ENCODE assay signal across 7 mouse cellular contexts in the genomic region with DNA sequence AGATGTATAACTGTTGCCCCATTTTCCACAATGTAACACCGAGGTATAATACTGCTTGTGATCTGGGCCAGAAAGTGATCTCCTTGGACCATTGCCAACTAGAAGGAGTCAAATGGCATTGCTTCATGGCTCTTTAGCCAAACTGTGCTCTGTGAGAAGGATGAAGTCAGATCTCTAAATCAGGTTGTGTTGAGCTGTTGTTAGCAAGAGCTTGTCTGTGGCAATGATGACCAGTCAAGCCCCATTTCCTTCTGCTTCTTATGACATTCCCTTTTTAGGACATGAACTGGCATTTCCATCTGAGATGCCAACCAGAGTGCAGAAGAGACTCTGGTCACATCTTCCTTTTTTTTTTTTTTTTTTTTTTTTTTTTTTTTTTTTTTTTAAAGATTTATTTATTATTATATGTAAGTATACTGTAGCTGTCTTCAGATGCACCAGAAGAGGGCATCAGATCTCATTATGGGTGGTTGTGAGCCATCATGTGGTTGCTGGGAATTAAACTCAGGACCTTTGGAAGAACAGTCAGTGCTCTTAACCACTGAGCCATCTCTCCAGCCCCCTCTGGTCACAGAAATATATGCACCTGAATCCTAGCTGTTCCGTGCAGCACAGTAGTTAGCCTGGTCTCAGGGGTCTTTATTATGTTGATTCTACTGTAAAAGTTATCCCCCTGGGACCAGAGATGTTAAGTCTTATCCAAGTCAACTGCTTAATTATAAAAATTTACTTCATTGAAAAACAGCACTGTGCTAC.
DNase-seq lines count a peak whose midpoint lies in the region; ATAC-seq and TF ChIP-seq lines count a peak whose summit lies in the region.
"Not testable (repeated sequence)": the region's sequence is repeated elsewhere in the genome, so short reads cannot be mapped to it uniquely, and the experiment has no call there.

No protein-coding gene starts in this region.

- H3K36me3 ChIP-seq in ES-E14 (ENCODE audit: control insufficient read depth, insufficient read depth, low read length, poor library complexity, severe bottlenecking); lung, postnatal 0 days (ENCODE audit: insufficient read depth, low read length): not testable (repeated sequence)

- 92% methylated on average over 2 of the region's 2 CpGs for WGBS in lung, postnatal 0 days

- TF ChIP-seq EP300 in lung, postnatal 0 days (IDR thresholded peaks at IDR 0.05) = not testable (repeated sequence)

- not testable (repeated sequence) for H3K9me3 ChIP-seq in ES-E14 (ENCODE audit: control insufficient read depth, insufficient read depth, low read depth, low read length); lung, postnatal 0 days (ENCODE audit: low read length)

- peak; percentile 61 for ATAC-seq in granulocyte monocyte progenitor cell, adult 5-6 weeks (replicated peaks; ENCODE audit: poor library complexity, severe bottlenecking)
- ATAC-seq in lung, postnatal 0 days = not testable (repeated sequence)
- peak; percentile 57 for ATAC-seq in megakaryocyte progenitor cell, adult 5-6 weeks (replicated peaks; ENCODE audit: poor library complexity)

- not testable (repeated sequence) for H3K4me3 ChIP-seq in ES-E14 (ENCODE audit: insufficient read depth in 1 of 2, low read depth in 1 of 2, low read length in 2 of 2, poor library complexity in 1 of 2, severe bottlenecking in 1 of 2); layer of hippocampus, adult 2 months; lung, postnatal 0 days (ENCODE audit: low read depth, low read length)

- not testable (repeated sequence) for H3K27ac ChIP-seq in ES-E14 (ENCODE audit: insufficient read depth, low read depth, low read length, poor library complexity, severe bottlenecking); layer of hippocampus, adult 2 months; lung, postnatal 0 days (ENCODE audit: low read length)

- not testable (repeated sequence) for DNase-seq in ES-E14 (ENCODE audit: low read depth, low spot score); layer of hippocampus, adult 2 months (ENCODE audit: low spot score in 2 of 2)
- DNase-seq in R1 (ENCODE audit: low read depth, low spot score) = peak; percentile 50
- peak; percentile 23 for DNase-seq in brain, adult 2 months (ENCODE audit: low read depth, low spot score)
- DNase-seq in lung, postnatal 0 days (ENCODE audit: low spot score) = peak; percentile 33

- not testable (repeated sequence) for H3K27me3 ChIP-seq in lung, postnatal 0 days (replicated peaks; ENCODE audit: insufficient read depth, low read length)

- not testable (repeated sequence) for H3K9ac ChIP-seq in ES-E14 (ENCODE audit: insufficient read depth, low read depth, low read length, poor library complexity, severe bottlenecking); lung, postnatal 0 days (replicated peaks; ENCODE audit: low read depth)

- H3K4me2 ChIP-seq in lung, postnatal 0 days (replicated peaks; ENCODE audit: low read depth, low read length) = not testable (repeated sequence)

- H3K4me1 ChIP-seq in ES-E14 (ENCODE audit: control insufficient read depth in 2 of 2, insufficient read depth in 2 of 2, low read length in 2 of 2, poor library complexity in 1 of 2); lung, postnatal 0 days (ENCODE audit: insufficient read depth, low read depth, low read length): not testable (repeated sequence)

- in situ Hi-C loops in ES-E14 (cut with MboI; ENCODE audit: low sequenced_read_pairs in 2 of 2, unreplicated experiment in 2 of 2) = not testable (repeated sequence)

- peak; percentile 17 for TF ChIP-seq CTCF in layer of hippocampus, adult 2 months (conservative IDR thresholded peaks at IDR 0.05)
- not testable (repeated sequence) for TF ChIP-seq CTCF in lung, postnatal 0 days (IDR thresholded peaks at IDR 0.05)

TF ChIP-seq in ES-E14, 5 proteins besides CTCF, POLR2A, EP300 and RAD21:
- peak; percentile 64; the same call in 1 of the 2 replicates for TF ChIP-seq ZNF384 (IDR thresholded peaks at IDR 0.05; ENCODE audit: low read depth, low read length)
